Mouse (Mus musculus): Measurements from ENCODE around the gene Nceh1. TPM values are rescaled to one million over a fixed set of nuclear protein-coding genes. Genes with fewer than 3 reads are reported as not detected.

The Nceh1 gene
- polyA plus RNA-seq, 1 experiment from 2014 or later = 28.4 TPM

DNA sequence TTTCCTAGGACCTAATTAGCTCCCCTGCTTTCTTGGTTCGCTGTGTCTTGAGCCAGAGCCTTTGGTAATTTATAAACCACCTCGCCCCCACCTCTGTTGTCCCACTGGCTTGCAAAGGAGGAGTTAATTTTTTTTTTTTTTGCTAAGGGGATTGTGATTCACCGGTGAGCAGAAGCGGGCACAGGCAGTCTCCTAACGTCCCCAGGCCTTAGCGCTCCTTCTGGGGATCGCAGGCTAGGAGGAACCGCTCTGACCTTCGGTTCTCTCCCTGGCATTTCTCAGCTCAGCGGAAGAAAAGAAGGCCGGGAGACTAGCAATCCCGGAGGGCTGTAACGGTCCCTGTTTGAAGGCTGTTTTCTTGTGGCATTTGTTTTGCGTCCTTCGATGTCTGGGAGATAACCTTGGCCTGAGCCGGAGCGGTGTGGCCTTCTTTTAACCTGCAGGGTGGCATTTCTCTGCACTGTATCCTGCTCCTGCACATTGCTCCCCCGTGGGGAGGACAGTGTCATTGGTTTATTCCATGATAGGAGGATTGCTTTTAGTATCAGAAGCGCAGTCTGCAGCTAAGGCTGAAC, 923 bp downstream of the Nceh1 start:
- Histone ChIP-seq H3K4me2 (replicated peaks; ENCODE audit: low read depth) (peak overlapping the region; percentile 83), H3K27me3 (ENCODE audit: control insufficient read depth, insufficient read depth, low read length) (no peaks in the 10 kb centered on the region), H3K4me3 (ENCODE audit: low read depth, low read length) (peak overlapping the region; percentile 62), H3K4me1 (replicated peaks; ENCODE audit: control insufficient read depth, insufficient read depth) (no peaks in the 10 kb centered on the region), H3K36me3 (ENCODE audit: control insufficient read depth, insufficient read depth, low read length) (no peaks in the 10 kb centered on the region), H3K9me3 (ENCODE audit: control insufficient read depth, low read length) (no peaks in the 10 kb centered on the region), H3K9ac (ENCODE audit: low read length) (peak overlapping the region; percentile 70), H3K27ac (replicated peaks) (peak overlapping the region; percentile 65; the same call in 1 of the 2 replicates)
- no peak for ATAC-seq (ENCODE audit: low FRiP score, low TSS enrichment)
- WGBS = 17% methylated on average over 19 of the region's 19 CpGs
- peak; percentile 37 for DNase-seq (ENCODE audit: low spot score)
- TF ChIP-seq EP300 (optimal IDR thresholded peaks at IDR 0.05) (no peak), CTCF (IDR thresholded peaks at IDR 0.05; ENCODE audit: low read depth) (0 out of 2 replicates have a peak, but pooled peaks have one; percentile 3)

DNA sequence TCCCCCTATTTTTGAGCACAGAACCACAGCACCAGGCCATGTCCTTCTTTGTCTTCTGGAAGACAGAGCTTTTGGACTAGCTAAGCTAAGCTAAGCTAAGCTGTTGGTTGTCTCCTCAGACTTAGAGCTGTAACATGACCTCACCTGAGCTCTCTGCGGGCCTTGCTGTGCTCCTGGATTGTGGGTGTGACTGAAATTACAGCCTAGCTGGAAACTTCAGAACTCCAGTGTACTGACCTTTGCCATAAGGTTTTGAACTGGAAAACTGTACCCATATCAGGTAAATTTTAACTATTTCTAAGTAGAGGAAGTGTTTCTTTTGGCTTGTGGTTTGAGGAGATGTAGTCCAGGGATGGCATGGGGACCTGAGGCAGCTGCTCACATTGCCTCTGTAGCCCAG, 5.6 kb downstream of the Nceh1 start:
- no peaks in the 10 kb centered on the region; the same call in 1 of the 2 replicates for H3K4me1 ChIP-seq (replicated peaks; ENCODE audit: control insufficient read depth, insufficient read depth)
- H3K27me3 ChIP-seq (ENCODE audit: control insufficient read depth, insufficient read depth, low read length) = no peaks in the 10 kb centered on the region
- H3K36me3 ChIP-seq (ENCODE audit: control insufficient read depth, insufficient read depth, low read length) = no peaks in the 10 kb centered on the region
- H3K4me3 ChIP-seq (ENCODE audit: low read depth, low read length) = no peak overlapping the region
- H3K4me2 ChIP-seq (replicated peaks; ENCODE audit: low read depth) = no peak overlapping the region
- TF ChIP-seq CTCF (IDR thresholded peaks at IDR 0.05; ENCODE audit: low read depth) = no peak
- TF ChIP-seq EP300 (optimal IDR thresholded peaks at IDR 0.05) = no peak
- DNase-seq (ENCODE audit: low spot score) (peak; percentile 28), ATAC-seq (ENCODE audit: low FRiP score, low TSS enrichment) (no peak)
- H3K9me3 ChIP-seq (ENCODE audit: control insufficient read depth, low read length) = no peaks in the 10 kb centered on the region
- H3K27ac ChIP-seq (replicated peaks) = no peak overlapping the region; the same call in 1 of the 2 replicates
- WGBS = 50% methylated on average over 1 of the region's 1 CpGs
- no peak overlapping the region for H3K9ac ChIP-seq (ENCODE audit: low read length)

DNA sequence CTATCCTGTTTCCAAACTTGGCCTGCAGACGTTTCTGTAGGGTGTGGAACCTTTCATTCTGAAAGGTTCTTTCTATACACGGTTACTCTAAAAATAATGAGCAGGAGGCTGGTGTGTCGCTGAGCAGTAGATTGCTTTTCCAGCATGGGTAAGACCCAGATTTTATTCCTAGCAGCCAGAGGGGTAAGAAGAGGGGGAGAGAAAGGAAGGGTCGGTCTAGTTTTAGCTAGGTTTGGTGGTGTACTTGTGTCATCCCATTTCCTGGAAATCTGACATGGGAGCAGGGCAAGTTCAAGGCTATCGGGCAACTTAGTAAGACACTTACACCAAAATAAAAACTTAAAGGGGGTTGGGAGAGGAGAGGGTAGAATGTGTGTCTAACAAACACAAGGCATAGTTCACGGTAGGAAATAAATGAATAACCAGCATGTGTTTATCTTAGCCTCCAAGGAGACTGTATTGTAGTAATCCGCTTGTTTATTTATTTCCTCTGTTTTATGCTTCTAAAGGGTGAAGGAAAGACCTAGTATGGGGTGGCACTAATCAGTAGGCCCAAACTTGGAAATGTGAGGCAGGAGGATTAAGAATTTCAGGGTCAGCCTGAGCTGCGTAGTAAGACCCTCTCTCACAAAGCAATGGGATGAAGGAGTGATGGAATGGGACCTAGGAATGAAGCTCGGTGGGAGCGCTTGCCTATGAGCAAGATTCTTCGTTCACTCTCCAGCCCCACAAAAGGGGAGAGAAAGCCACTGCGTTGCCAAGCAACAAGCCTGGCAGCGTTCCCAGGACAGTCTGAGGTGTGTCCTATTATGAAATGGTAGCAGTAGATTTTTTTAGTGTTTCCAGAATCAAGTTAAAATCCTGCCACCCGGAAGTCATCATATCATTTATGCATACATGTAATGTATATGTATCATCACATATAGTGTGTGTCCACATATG, 6.8 kb downstream of the Nceh1 start:
- ATAC-seq (ENCODE audit: low FRiP score, low TSS enrichment) (0 out of 2 replicates have a peak, but pooled peaks have one; percentile 7), DNase-seq (ENCODE audit: low spot score) (peak; percentile 91)
- Histone ChIP-seq H3K9me3 (ENCODE audit: control insufficient read depth, low read length) (no peaks in the 10 kb centered on the region), H3K27ac (replicated peaks) (peak overlapping the region; percentile 61), H3K4me1 (replicated peaks; ENCODE audit: control insufficient read depth, insufficient read depth) (no peaks in the 10 kb centered on the region; the same call in 1 of the 2 replicates), H3K4me3 (ENCODE audit: low read depth, low read length) (no peak overlapping the region), H3K27me3 (ENCODE audit: control insufficient read depth, insufficient read depth, low read length) (no peaks in the 10 kb centered on the region), H3K36me3 (ENCODE audit: control insufficient read depth, insufficient read depth, low read length) (no peaks in the 10 kb centered on the region), H3K9ac (ENCODE audit: low read length) (no peak overlapping the region), H3K4me2 (replicated peaks; ENCODE audit: low read depth) (no peak overlapping the region)
- TF ChIP-seq CTCF (IDR thresholded peaks at IDR 0.05; ENCODE audit: low read depth) (no peak), EP300 (optimal IDR thresholded peaks at IDR 0.05) (no peak)
- WGBS = 34% methylated on average over 14 of the region's 14 CpGs

DNA sequence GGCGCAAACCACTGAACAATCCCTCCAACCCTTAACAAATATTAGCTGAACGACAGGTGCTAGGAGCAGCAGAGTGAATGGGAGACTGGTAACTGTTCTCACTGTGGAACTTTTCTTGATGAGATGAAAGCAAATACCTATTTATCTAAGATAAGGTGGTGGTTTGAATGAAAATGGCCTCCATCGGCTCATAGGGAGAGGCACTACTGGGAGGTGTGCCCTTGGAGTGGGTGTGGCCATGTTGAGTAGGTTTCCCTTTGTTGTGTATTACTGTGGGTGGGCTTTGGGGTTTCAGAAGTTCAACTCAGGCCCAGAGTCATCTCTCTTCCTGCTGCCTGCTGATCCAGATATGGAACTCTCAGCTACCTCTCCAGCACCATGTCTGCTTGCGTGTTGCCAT, 8.1 kb downstream of the Nceh1 start:
- H3K4me2 ChIP-seq (replicated peaks; ENCODE audit: low read depth) = no peak overlapping the region
- ATAC-seq (ENCODE audit: low FRiP score, low TSS enrichment) = peak; percentile 73

DNA sequence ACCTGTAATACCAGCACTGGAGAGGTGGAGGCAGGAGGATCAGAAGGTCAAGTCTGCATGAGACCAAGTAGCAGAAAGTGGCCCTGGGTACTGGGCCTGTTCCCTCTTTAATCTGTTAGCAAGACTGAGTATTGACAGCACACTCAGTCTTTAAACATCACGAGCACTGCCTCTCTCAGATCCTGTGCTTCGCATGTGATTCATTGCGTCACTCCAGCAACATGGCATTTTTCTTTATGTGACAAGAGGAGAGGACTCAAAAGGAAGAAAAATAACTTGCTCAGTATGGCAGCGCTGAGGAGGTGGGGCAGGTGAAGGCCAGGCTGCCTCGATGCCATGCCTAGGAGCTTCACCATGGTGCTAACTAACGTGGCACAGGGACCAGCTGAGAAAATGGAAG, 9.1 kb downstream of the Nceh1 start:
- H3K4me3 ChIP-seq (ENCODE audit: low read depth, low read length) = no peak overlapping the region
- H3K9me3 ChIP-seq (ENCODE audit: control insufficient read depth, low read length) = no peaks in the 10 kb centered on the region
- H3K4me1 ChIP-seq (replicated peaks; ENCODE audit: control insufficient read depth, insufficient read depth) = no peaks in the 10 kb centered on the region; the same call in 1 of the 2 replicates
- no peaks in the 10 kb centered on the region for H3K27me3 ChIP-seq (ENCODE audit: control insufficient read depth, insufficient read depth, low read length)
- H3K36me3 ChIP-seq (ENCODE audit: control insufficient read depth, insufficient read depth, low read length) = no peaks in the 10 kb centered on the region
- WGBS = 65% methylated on average over 6 of the region's 6 CpGs
- H3K9ac ChIP-seq (ENCODE audit: low read length) = no peak overlapping the region
- no peak overlapping the region; the same call in 1 of the 2 replicates for H3K27ac ChIP-seq (replicated peaks)
- no peak for ATAC-seq (ENCODE audit: low FRiP score, low TSS enrichment)
- DNase-seq (ENCODE audit: low spot score) = peak; percentile 25
- no peak overlapping the region for H3K4me2 ChIP-seq (replicated peaks; ENCODE audit: low read depth)
- TF ChIP-seq EP300 (optimal IDR thresholded peaks at IDR 0.05) (no peak), CTCF (IDR thresholded peaks at IDR 0.05; ENCODE audit: low read depth) (no peak)

More for the DNA sequence above, 8.1 kb downstream of the Nceh1 start:
- Histone ChIP-seq H3K4me1 (replicated peaks; ENCODE audit: control insufficient read depth, insufficient read depth) (no peaks in the 10 kb centered on the region; the same call in 1 of the 2 replicates), H3K27ac (replicated peaks) (peak overlapping the region; percentile 61), H3K4me3 (ENCODE audit: low read depth, low read length) (no peak overlapping the region), H3K27me3 (ENCODE audit: control insufficient read depth, insufficient read depth, low read length) (no peaks in the 10 kb centered on the region), H3K36me3 (ENCODE audit: control insufficient read depth, insufficient read depth, low read length) (no peaks in the 10 kb centered on the region), H3K9me3 (ENCODE audit: control insufficient read depth, low read length) (no peaks in the 10 kb centered on the region), H3K9ac (ENCODE audit: low read length) (no peak overlapping the region)
- peak; percentile 66 for DNase-seq (ENCODE audit: low spot score)
- 68% methylated on average over 4 of the region's 4 CpGs for WGBS
- no peak for TF ChIP-seq EP300 (optimal IDR thresholded peaks at IDR 0.05)
- TF ChIP-seq CTCF (IDR thresholded peaks at IDR 0.05; ENCODE audit: low read depth) = no peak
